Mouse (Mus musculus) neural tube, embryonic 15.5 days (tissue): ENCODE measurements at regions not wholly inside any gene's neighbourhood (a gene's known extent, or its start where the extent isn't known, plus 50 kb on each side); places are given as distances from the start of the nearest gene placed in this dataset.

Experiments used
- ATAC-seq: fragments of 200-750 bp; cut with Nextera tagmentation; 2 replicates; pipeline ENCODE4 v1.8.0; 2017; ENCODE audit warnings: mild to moderate bottlenecking, moderate TSS enrichment, moderate library complexity; ENCODE audit not compliant: low FRiP score
- H3K27ac ChIP-seq: fragments of 300-500 bp; sonication (generic); replicated peaks from 2 replicates; pipeline ENCODE4 v1.5.1; 2015; ENCODE audit warnings: mild to moderate bottlenecking, inconsistent platforms
- H3K27me3 ChIP-seq: fragments of 300-500 bp; sonication (generic); replicated peaks from 2 replicates; pipeline ENCODE4 v1.6.1; 2015; ENCODE audit warnings: inconsistent platforms
- H3K36me3 ChIP-seq: fragments of 300-500 bp; sonication (generic); 2 replicates; pipeline ENCODE4 v1.6.1; 2015; ENCODE audit warnings: inconsistent platforms
- H3K4me1 ChIP-seq: fragments of 300-500 bp; sonication (generic); 2 replicates; pipeline ENCODE4 v1.6.1; 2015; ENCODE audit warnings: inconsistent platforms
- H3K4me2 ChIP-seq: fragments of 300-500 bp; sonication (generic); 2 replicates; pipeline ENCODE4 v1.6.1; 2015; ENCODE audit warnings: inconsistent platforms, mild to moderate bottlenecking, moderate library complexity
- H3K4me3 ChIP-seq: fragments of 300-500 bp; sonication (generic); replicated peaks from 2 replicates; pipeline ENCODE4 v1.5.1; 2015; ENCODE audit warnings: mild to moderate bottlenecking, inconsistent platforms
- H3K9ac ChIP-seq: fragments of 300-500 bp; sonication (generic); replicated peaks from 2 replicates; pipeline ENCODE4 v1.6.1; 2015; ENCODE audit warnings: mild to moderate bottlenecking, inconsistent platforms
- H3K9me3 ChIP-seq: fragments of 300-500 bp; sonication (generic); replicated peaks from 2 replicates; pipeline ENCODE4 v1.6.1; 2016; ENCODE audit warnings: inconsistent platforms
- WGBS: fragments of 180-500 bp; shearing (Covaris S2); methylation state at CpG from one replicate; pipeline ENCODE4 v1.1.7; 2015; ENCODE audit warnings: mixed read lengths; 5-methylcytosine and 5-hydroxymethylcytosine counted together

DNA sequence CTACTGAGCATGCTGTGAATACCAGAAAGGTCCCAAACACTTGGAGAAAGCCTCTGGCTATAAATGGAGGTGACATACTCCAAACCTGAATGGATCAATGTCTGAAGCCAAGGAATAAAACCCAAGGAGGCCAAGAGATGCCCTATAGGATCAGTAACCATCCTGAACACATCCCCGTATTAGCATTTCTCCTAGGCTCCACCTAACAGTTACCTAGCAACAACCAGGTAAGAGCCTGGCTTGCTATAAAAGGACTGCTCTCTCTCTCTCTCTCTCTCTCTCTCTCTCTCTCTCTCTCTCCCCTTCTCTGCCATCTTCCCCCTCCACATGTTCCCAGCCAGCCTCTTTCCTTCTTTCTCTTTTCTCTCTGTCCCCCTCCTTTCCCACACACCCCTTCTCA is 1452.7 kb downstream of the Slc22a22 start:
- Histone ChIP-seq H3K4me3 (no peak overlapping the region), H3K9ac (no peak overlapping the region), H3K36me3 (no peaks in the 10 kb centered on the region), H3K27me3 (no peaks in the 10 kb centered on the region), H3K9me3 (no peaks in the 10 kb centered on the region), H3K4me2 (no peak overlapping the region), H3K4me1 (no peaks in the 10 kb centered on the region), H3K27ac (no peak overlapping the region)
- ATAC-seq: no peak
- WGBS: 87% methylated on average over 1 of the region's 1 CpGs

DNA sequence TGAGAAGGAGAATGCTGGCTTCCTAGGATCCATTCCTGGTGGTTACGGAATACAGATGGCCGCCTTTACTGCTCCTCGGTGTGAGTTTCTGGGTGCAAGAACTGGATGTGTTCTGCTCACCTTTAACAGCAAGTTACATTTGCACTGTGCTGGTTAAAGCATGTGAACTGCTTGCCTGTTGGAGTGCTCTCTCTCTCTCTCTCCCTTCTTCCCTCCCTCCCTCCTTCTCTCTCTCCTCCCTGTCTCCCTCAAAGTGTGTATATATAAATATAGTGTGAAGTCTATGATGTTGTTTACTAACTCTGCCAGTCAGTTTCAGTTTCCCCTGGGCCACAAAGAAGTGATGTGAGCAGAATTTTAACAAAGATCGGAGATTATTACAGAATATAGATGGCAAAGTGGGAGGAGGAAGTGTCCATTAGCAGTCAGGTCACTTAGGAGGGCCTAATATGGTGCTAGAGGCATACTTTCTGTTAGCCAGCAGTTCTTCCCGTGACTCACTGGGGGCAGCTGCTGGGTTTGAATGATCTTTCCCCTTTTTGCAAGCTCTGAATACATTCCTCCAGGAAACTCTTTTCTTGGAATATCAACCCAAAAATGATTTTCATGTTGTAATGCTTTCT is 1453.5 kb downstream of the Slc22a22 start:
- Histone ChIP-seq H3K4me3 (no peak overlapping the region), H3K4me1 (no peaks in the 10 kb centered on the region), H3K36me3 (no peaks in the 10 kb centered on the region), H3K9me3 (no peaks in the 10 kb centered on the region), H3K9ac (no peak overlapping the region), H3K4me2 (no peak overlapping the region), H3K27ac (no peak overlapping the region), H3K27me3 (no peaks in the 10 kb centered on the region)
- 87% methylated on average over 5 of the region's 5 CpGs for WGBS
- no peak for ATAC-seq

DNA sequence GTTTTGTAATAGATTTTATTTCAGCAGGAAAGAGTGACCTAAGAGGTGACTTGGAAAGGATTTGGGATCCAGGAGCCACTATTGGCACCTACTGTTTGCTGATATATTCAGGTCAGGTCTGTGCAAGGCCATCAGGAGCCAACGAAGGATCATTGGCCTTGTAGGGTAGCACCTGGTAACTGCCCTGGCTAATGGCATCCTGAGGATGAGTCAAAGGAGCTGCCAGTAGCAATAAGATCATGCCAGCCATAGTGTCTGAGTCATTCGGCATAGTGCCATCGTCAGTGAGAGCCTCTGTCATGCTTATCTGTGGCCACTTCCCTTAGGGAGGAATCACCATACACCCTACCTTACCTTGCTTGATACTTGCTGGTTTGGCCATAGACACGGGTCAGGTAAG is 1455.1 kb downstream of the Slc22a22 start:
- Histone ChIP-seq H3K27me3 (no peaks in the 10 kb centered on the region), H3K36me3 (no peaks in the 10 kb centered on the region), H3K27ac (no peak overlapping the region), H3K9me3 (no peaks in the 10 kb centered on the region), H3K9ac (no peak overlapping the region), H3K4me2 (no peak overlapping the region), H3K4me3 (no peak overlapping the region), H3K4me1 (no peaks in the 10 kb centered on the region)
- 88% methylated on average over 4 of the region's 4 CpGs for WGBS
- no peak for ATAC-seq

DNA sequence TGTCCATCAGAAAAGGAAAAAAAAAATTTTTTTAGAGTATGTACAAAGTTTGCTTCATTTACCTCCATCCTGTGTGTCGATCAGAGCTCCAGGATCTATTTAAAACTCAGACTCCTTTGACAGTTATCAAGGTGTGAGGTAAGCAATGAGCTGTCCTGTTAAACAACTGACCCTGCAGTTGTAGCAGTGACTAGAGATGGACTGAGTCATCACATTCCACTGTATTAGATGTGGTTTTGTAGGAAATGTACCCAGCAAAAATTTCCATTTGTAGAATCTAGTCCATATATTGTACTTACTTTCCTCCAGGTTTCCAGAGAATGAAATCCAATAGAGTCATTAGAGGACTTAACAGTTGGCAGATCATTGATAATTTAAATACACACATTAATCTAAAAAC is 1459.3 kb downstream of the Slc22a22 start:
- H3K36me3 ChIP-seq: no peaks in the 10 kb centered on the region
- H3K9me3 ChIP-seq: no peaks in the 10 kb centered on the region
- WGBS: 81% methylated on average over 1 of the region's 1 CpGs
- no peak overlapping the region for H3K27ac ChIP-seq
- H3K9ac ChIP-seq: no peak overlapping the region
- H3K4me2 ChIP-seq: no peak overlapping the region
- H3K27me3 ChIP-seq: no peaks in the 10 kb centered on the region
- ATAC-seq: no peak
- H3K4me1 ChIP-seq: no peaks in the 10 kb centered on the region
- H3K4me3 ChIP-seq: no peak overlapping the region

DNA sequence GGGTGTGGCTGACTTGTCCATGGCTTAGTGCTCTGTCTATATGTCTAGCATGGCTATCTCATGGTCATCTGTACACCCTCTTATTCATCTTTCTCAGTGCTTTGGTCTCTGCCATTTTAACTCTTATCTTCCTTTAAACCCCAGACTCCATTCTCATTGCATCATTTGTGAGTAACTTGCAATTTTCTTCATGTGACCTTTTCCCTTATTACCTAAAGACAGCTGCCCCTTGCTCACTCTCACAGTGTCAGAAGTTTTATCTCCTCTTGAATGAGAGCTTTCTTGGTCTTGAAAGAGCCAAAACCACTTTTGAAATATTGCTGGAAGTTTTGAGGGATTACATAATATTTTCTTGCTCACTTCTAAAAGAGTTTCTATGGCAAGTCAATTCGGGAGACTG is 1459.9 kb downstream of the Slc22a22 start:
- Histone ChIP-seq H3K4me1 (no peaks in the 10 kb centered on the region), H3K9me3 (no peaks in the 10 kb centered on the region), H3K4me3 (no peak overlapping the region), H3K36me3 (no peaks in the 10 kb centered on the region), H3K27ac (no peak overlapping the region), H3K9ac (no peak overlapping the region), H3K4me2 (no peak overlapping the region), H3K27me3 (no peaks in the 10 kb centered on the region)
- 96% methylated on average over 1 of the region's 1 CpGs for WGBS
- no peak for ATAC-seq

DNA sequence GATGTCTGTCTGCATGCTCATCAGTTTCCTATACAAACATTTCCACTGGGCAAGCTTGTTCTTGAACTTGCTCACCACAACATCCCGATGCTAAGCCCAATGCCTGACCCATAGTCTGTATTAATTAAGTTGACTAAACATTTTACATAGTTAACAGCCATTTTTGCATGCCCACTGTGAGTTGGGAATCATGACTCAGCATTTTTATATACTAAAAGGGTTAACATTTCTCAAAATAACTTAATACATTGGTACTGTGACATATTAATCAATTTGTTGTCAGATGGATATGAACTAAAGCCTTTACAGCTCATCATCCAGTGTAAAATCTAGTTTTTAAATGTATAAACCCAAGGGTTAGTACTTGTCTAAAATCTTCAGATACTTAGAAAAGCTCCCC is 1461.4 kb downstream of the Slc22a22 start:
- Histone ChIP-seq H3K9me3 (no peaks in the 10 kb centered on the region), H3K4me1 (no peaks in the 10 kb centered on the region), H3K9ac (no peak overlapping the region), H3K4me2 (no peak overlapping the region), H3K36me3 (no peaks in the 10 kb centered on the region), H3K4me3 (no peak overlapping the region), H3K27me3 (no peaks in the 10 kb centered on the region), H3K27ac (no peak overlapping the region)
- 85% methylated on average over 1 of the region's 1 CpGs for WGBS
- ATAC-seq: no peak

DNA sequence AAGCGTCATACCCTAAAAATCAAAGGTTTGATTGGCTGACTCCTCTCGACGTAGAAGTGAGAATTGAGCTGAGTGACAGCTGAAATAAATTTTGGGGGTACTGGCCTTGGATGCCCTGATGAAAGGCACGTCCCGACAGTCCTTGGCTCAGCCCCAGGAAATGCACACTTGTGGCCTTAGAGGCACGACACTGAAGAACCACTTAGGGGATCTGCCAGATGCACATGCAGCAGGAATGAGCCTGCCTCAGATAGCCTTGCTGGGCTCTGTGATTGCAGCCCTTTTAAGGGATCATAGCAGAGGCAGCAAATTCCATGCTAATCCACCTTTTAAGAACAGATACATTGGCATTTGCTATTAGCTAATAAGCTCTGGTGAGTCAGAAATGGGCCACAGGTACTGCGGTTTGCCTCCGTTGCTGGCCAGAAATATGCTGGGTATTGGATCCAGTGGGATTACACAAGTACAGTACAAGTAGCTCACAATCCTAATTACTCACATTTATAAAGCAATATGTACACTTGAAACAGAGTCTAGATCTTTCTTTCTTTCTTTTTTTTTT is 1463.3 kb downstream of the Slc22a22 start:
- ATAC-seq: no peak
- Histone ChIP-seq H3K9ac (no peak overlapping the region), H3K4me3 (no peak overlapping the region), H3K27me3 (no peaks in the 10 kb centered on the region), H3K36me3 (no peaks in the 10 kb centered on the region), H3K4me1 (no peaks in the 10 kb centered on the region), H3K9me3 (no peaks in the 10 kb centered on the region), H3K4me2 (no peak overlapping the region), H3K27ac (no peak overlapping the region)
- 69% methylated on average over 8 of the region's 8 CpGs for WGBS

DNA sequence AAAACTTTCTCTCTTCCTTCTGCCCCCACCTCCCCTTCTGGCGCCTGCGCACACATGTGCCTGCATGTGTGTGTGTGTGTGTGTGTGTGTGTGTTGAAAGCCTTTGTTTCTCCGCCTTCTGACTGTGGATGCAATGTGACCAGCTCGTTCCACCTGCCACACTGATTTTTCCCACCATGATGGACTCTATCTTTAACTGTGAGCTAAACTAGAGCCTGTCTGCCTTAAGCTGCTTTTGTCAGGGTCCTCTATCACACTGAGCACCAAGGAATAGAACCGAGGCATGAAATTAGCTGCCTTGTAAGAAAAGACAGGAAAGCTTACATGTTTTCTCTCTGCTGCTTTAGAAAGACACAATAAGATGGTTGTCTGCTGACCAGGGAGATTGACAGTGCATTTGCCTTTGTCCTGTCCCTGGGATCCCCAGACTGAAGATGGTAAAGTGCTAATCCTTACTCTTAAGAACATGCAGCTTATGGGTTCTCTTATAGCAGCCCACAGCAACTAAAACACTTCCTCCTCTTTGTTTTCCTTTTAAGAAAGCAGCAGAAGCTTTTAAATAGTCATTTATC is 1468.7 kb downstream of the Slc22a22 start:
- Histone ChIP-seq H3K36me3 (no peaks in the 10 kb centered on the region), H3K27ac (no peak overlapping the region), H3K27me3 (no peaks in the 10 kb centered on the region), H3K9ac (no peak overlapping the region), H3K4me1 (no peaks in the 10 kb centered on the region), H3K9me3 (no peaks in the 10 kb centered on the region), H3K4me2 (no peak overlapping the region), H3K4me3 (no peak overlapping the region)
- no peak for ATAC-seq
- 70% methylated on average over 5 of the region's 5 CpGs for WGBS

DNA sequence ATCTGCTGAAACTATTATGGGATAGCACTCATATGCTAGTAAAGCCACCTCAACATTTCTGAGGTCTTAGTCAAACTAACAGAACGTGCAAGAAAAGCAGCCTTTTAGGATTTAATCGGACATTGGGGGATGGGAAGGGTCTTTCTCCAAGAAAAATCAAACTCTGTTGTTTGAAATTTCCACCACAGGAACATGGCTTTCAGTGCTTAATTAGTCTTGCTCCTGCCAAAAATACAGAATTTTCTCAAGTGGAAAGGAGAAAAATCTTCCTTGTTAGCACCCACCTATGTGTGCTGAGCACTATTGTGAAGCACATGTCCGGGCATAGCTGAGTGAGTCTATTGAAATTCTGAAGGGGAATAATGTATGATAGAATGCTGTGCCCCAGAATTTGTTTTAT is 1470.0 kb downstream of the Slc22a22 start:
- no peaks in the 10 kb centered on the region for H3K27me3 ChIP-seq
- no peak overlapping the region for H3K4me3 ChIP-seq
- no peak overlapping the region for H3K9ac ChIP-seq
- no peaks in the 10 kb centered on the region for H3K4me1 ChIP-seq
- no peak overlapping the region for H3K4me2 ChIP-seq
- no peak for ATAC-seq
- no peak overlapping the region for H3K27ac ChIP-seq
- no peaks in the 10 kb centered on the region for H3K9me3 ChIP-seq
- 86% methylated on average over 3 of the region's 3 CpGs for whole genome bisulfite sequencing
- H3K36me3 ChIP-seq: no peaks in the 10 kb centered on the region

DNA sequence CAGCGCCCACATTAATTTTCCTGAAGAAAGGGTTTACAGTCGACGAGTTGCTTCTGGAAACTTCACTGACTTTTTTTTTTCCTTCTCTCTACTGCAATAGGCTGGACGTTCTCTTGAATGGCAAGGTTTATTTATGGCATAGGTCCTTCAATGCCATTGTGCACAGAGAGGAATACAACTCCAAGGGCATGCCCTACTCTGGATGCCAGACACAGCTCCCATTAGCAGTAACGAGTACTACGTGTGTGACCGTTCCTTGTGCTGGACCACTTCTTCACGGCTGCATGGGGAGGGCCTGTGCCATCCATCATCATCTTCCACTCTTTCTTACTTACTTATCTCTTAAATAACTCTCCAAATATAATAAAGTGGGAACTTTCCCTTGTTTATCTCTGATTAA is 1472.1 kb downstream of the Slc22a22 start:
- Histone ChIP-seq H3K4me2 (no peak overlapping the region), H3K36me3 (no peaks in the 10 kb centered on the region), H3K4me1 (no peaks in the 10 kb centered on the region), H3K27ac (no peak overlapping the region), H3K9ac (no peak overlapping the region), H3K9me3 (no peaks in the 10 kb centered on the region), H3K27me3 (no peaks in the 10 kb centered on the region), H3K4me3 (no peak overlapping the region)
- 51% methylated on average over 8 of the region's 8 CpGs for WGBS
- ATAC-seq: no peak

DNA sequence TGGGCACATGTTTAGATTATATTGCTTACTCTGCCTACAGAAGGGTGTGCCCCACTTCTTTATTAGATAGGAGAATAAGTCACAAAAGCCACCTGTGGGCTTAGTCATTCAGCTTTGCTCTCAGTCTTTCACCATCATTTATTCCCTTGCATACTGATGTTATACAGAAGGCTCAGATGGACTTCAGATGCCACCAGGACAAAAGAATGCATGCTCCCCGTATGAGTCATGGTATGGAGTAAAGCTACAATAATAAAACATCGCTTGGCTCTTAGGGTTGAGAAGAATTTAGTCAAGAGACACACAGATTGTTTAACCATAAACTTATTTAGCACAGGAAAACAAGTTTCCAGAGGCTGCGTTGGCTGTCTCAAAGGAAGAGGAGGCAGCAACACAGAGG is 1473.5 kb downstream of the Slc22a22 start:
- H3K4me1 ChIP-seq: no peaks in the 10 kb centered on the region
- no peak overlapping the region for H3K27ac ChIP-seq
- H3K27me3 ChIP-seq: no peaks in the 10 kb centered on the region
- H3K9me3 ChIP-seq: no peaks in the 10 kb centered on the region
- no peak overlapping the region for H3K4me2 ChIP-seq
- H3K4me3 ChIP-seq: no peak overlapping the region
- 95% methylated on average over 3 of the region's 3 CpGs for WGBS
- no peak for ATAC-seq
- no peak overlapping the region for H3K9ac ChIP-seq
- H3K36me3 ChIP-seq: no peaks in the 10 kb centered on the region

DNA sequence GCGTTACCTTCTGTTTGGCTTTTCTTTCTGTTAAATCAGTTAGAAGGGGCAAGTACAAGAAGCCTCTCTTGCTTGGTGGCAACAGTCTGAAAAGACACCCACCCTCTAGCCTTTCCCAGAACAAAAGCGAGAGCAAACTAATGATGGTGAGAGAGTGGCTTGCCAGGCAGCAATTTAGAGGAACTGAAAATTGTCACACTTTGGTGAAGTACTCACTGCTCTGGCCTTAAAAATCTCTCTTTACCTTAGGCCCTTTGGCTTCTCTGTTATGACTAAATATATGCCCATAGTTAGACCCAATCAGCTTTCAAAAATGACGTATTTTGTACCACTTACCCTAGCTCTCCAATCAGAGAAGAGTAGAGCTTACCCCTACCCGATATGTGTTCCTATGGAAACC is 1477.8 kb downstream of the Slc22a22 start:
- H3K4me1 ChIP-seq: no peaks in the 10 kb centered on the region
- no peaks in the 10 kb centered on the region for H3K27me3 ChIP-seq
- H3K27ac ChIP-seq: no peak overlapping the region
- H3K9ac ChIP-seq: no peak overlapping the region
- no peak for ATAC-seq
- H3K36me3 ChIP-seq: no peaks in the 10 kb centered on the region
- H3K9me3 ChIP-seq: no peaks in the 10 kb centered on the region
- WGBS: 89% methylated on average over 4 of the region's 4 CpGs
- no peak overlapping the region for H3K4me2 ChIP-seq
- no peak overlapping the region for H3K4me3 ChIP-seq
